Mouse (Mus musculus) right cerebral cortex, postnatal 10 days (tissue): ENCODE measurements around the gene Pth2.
"Not testable (repeated sequence)": the region's sequence is repeated elsewhere in the genome, so short reads cannot be mapped to it uniquely, and the experiment has no call there.

Source experiments
- DNase-seq, 2 experiments: peaks; one replicate each; pipeline ENCODE4 v3.0.0; 2021; ENCODE audit warnings: low spot score in 2 of 2

Pth2 gene

DNA sequence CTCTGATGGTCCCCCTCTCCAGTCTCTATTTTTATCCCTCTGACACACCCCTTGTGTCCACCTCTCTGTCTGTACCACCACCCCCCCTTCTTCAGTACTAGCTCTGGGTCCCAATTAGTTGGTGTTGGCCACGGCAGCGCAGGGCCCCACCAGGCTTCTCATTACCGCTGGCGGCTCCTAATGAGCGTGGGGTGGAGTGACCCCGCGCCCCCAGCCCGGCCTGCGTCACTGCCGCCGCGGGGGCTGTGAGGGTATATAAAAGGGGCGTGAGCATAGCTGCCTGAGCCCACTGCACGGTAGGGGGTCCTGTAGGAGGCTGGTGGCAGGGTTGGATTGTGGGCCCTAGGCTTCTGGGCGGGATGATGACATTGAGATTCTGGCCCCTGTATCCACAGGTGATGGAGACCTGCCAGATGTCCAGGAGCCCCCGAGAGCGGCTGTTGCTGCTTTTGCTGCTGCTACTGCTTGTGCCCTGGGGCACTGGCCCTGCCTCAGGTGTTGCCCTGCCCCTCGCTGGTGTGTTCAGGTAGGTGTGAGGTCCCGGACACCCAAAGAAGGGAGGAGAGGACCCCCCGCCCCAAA is at the start of gene Pth2:
Gene Pth2 (plus strand): TSS at position 100 of the 582 bp plus-strand sequence.
- peak in 1 of 2 experiments; percentile 36 for DNase-seq

DNA sequence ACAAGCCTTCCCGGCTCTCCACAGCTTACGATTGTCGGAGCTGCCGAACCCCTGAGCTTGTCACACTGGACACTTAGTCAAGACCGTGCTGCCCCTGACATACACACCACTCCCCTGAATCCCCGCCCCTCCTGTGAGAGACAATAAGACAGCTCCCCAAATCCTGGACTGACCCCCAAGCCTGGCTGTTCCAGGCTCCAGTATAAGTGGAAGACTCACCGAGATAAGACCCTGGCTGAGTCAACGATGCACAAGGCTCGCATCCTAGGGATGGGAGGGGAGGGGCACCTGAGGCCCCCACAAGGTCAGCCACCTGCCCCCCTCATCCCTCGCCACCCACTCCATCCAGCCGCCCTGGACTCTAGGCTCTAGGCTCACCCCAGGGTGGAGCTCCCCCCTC is 48.9 kb upstream of the Pth2 start:
- no peak for DNase-seq

DNA sequence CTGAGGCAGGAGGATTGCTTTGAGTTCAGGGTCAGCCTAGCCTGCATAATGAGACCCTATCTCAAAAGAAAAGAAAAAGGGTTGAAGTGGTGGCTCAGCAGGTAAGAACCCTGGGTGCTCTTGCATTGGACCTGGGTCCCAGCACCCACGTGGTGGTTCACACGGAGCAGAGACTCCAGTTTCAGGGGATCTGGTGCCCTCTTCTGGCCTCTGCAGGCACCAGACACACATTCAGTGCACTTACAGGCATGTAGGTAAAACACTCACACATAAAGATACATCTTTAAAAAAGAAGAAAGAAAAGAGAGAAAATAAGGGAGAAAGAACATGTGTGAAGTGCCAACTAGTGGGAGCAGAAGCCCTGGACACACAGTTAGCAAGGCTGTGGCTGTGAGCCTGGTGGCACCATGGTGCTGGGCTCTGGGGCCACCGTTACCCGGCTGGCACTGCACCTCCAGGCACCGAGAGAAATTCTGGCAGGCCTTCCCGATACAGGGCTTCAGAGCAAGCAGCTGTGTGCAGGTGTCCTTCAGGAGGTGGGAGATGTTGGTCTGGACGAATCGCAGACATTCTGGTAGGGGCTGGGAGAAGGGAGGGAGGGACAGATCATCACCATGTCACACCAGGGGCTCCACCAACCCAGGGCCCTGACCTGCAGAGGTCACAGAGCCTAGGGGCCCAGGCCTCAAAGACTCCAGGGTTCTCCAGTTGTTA is 47.2 kb upstream of the Pth2 start:
- DNase-seq, result no peak

DNA sequence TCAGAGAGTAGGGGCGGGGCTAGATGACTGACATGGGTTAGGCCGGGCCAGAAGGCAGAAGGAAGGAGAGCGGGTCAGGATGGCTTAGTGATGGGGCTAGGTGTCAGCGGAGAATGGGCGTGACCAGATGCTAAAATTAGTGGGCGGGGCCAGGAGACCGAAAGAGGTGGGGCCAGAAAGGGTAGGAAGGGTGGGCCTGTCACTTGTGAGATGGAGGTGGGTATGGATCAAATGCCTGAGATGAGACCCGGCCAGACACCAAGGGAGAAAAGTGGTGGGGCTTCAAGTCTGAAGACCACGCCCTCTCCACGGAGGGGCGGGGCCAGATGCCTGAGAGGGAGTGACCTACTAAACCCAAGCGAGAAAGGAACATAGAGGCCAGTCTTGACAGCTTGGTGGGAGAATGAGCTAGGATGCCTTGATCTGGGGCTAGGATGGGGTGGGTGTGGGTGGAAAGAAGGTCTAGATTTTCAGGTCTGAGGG is 46.2 kb upstream of the Pth2 start:
- DNase-seq, result no peak

DNA sequence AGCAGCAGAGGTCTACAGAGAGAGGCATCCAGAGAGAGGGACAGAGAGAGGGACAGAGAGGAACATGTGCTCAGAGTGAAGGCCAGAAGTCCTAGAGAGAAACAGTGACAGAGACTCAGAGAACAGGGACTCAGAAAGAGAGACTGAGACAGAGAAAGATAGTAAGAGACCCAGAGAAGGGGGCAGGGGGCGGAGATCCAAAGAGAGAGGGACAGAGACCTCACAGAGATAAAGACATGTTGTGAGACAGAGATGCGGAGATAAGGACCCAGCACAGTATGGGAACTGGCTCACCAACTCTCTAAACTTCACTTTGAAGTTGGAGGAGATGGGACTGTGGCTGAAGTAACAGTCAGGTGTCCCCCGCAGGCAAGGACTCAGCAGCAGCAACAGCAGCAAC is 45.4 kb upstream of the Pth2 start:
- no peak for DNase-seq

DNA sequence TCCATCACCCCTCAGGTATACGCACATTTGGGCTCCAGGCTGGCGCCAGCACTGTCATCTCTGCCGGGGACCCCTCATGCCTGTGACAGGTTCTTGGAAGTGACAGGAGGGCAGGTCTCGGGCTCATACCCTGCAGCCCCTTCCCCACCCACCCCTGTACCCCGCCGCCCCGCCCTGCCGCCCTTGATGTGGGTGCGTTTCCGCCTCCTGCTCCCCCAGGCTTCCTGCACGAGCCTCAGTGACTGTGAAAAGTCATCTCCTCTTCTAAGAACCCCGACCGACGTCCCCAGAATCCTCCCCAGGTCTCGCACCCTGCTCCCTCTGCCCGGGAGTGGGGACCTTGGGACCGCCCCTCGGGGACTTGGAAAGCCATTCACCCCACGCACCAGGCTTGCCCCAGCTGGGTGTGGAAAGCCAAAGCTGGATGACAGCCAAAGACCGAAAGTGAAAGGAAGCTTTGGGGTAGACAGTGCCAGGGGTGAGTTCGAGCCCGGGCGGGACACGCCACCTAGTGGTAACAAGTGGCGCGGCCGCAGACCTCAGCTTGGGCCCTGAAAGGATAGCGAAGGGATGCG is 44.7 kb upstream of the Pth2 start, which contains the start of the genes Gm45713 and Flt3l:
Gene Gm45713 (minus strand): TSS at position 239 of the 575 bp plus-strand sequence.
Gene Flt3l (minus strand): TSS at position 440 of the 575 bp plus-strand sequence.
- peak; percentile 88 to 90 for DNase-seq

DNA sequence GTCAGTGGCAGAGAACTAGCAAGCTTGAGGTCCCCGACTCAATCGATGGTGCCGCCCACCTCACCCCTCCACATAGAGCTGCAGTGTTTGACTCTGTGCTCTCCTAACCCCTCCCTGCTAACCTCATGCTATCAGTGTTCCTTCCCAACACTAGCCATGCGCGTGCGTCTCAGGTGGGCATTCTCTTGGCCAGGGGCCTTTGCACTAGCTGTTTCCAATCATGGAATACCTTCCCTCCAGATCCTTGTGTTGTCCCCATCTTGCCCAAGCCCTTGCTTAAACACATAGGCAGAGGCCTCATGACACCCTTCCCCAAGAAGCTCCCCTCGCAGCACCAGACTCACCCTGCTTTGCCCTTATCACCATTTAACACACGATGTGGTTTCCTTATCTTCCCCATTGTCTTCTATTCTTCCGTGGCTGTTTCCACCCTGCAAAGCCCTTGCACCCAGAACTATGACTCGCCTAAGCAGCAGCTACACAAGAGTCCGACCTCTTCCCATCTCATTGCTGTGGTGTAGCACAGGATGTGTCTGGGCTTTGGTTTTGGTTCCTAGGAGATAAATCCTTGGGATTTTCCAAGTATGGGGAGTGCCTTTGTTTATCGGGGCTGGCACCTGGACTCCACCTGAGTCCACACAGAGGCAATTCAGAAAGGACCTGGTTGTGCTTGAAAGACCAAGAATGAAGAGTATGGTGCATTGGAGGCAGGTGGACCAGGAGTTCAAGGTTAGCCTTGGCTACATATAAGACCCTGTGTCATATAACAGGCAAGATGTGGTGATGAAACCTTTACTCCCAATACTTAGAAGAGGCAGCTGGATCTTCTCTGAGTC is 43.4 kb upstream of the Pth2 start:
- DNase-seq, result no peak

DNA sequence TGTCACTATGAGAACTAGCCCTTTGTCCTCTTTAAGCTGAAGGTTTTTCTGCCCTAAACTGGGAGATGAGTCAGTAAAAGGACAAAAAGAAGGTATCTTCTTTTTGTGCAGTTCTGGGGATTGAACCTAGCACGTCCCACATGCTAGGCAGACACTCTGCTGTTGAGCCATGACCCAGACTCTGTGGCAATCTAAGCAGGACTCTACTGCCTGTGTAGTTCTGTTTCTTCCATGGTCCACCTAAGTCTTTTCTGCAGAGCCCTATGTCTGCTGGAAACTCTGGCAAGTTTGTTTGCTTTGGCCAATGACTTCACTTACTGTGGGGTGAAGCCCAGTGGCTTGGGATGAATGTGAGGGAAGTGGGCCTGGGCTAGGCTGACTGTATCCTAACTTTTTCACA is 42.4 kb upstream of the Pth2 start:
- DNase-seq, result no peak

DNA sequence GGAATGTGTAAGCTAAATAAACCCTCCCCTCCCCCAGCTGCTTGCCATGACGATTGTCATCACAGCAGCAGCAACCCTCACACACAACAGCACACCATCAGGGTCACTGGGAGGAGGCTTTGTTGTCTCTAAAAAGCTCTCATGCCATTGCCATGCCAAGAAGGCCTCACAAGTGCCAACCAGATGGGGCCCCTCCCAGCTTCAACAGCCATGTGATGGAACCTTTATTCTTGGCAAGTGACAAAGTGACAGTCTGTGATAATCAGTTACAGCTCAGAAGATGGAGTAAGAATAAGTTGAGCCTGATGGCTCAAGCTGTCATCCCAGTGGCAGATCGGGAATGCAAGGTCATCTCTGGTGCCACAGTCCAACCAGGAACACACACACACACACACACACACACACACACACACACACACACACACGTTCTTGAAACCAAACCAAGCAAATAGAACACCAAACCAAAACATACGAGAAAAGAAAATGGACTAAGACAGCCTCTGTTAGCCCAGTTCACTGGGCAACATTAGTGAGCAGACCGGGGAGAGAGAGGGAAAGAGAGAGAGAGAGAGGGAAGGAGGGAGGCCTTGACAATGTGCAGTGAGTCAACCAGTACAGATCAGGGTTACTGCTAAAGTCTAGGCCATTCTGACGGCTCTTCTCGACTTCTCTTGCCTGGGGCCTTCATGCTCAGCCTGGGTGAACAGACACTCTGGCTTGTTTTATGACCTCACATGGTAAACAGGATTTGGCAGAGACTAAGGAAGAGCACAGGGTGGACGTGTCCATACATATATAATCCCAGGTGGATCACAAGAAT is 40.7 kb upstream of the Pth2 start:
- no peak for DNase-seq

DNA sequence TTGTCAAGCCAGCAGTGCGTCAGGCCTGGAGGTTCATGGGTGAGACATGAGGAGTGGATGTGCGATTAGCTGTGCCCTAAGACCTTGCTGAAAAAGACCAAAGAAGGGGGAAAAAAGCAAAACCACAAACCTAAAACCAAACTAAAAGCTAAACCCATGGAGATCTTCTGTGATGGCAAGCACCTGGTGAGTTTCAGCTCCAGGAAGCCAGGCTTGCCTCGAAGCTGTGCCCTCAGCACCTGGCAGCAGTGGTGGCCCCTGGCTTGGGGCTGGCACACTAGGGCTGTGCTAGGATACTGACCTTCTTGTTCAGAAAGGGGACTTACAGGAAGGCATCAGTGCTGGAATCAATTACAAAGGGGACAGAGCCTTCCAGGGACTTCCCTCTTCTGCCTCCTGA is 39.5 kb upstream of the Pth2 start:
- no peak for DNase-seq

DNA sequence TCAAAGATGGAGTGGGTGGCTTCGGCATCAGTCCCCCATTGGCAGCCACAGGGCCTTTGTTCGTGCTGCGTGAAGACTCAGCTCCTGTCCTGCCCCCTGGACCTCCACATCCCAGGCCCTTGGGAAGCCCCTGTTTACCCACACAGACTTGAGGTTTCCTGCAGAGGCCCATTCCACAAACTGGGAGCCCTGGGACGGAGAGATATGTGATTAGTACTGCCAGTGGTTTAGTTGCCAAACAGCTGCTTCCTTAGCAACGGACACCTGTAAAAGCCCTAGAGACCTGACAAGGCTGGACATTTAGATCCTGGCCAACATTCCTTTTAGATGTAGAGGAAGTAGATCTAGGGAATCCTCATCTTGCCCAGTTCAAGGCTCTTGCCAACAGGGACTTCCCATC is 38.9 kb upstream of the Pth2 start:
- no peak for DNase-seq

DNA sequence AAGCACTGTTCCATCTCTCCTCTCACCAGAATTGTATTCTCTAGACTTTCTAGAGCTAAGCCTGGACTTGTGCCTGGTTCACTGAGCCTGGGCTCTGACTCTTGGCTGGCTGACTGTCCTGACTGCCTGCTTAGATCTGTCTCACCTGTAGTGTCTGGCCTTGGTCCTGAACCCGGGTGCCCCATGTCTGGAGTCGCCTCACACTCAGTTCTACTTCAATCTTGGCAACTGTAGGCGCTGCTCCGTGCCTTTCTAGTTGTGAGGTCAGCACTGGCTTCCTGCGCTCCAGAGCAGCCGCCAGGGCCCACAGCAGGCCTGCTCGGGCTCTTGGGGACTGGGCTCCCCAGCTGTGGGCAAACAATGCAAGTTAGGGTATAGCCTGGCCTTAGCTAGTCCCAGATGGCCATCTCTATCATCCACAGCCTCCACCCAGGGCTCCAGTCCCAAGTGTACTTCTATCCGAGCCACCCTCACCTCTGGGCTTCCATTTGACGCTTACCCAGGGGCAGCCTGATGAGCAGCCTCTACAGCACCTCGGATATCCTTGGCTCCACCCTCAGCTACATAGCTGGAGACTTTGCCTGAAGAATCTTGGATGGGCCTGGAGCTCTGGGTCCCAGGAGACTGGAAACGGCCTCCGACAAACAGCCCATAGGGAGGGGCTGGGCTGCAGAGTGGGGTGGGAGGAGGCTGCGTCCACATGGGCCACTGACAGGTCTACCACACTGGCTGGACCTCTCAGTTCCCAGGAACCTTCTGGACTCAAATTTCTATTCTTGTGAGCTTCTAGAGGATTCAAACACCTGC is 36.2 kb upstream of the Pth2 start:
- no peak for DNase-seq

DNA sequence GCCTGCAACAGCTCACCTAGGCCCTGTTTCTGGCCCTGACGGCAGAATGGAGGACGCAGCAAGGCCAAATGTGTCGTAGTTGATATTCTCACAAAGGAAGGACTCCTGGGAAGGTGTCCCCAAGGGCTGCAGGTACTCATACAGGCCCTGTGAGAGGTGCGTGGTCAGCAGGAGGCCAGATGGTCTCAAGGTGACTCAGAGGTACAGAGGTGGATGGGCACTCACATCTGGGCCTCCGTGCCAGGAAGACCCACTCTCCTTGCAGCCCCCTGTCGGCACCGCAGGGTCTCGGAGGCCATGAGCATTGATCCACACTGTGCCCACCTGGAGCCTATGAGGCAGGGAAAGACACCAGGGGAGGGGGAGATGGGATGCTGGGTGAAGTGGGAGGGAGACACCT is 35.3 kb upstream of the Pth2 start:
- no peak for DNase-seq

DNA sequence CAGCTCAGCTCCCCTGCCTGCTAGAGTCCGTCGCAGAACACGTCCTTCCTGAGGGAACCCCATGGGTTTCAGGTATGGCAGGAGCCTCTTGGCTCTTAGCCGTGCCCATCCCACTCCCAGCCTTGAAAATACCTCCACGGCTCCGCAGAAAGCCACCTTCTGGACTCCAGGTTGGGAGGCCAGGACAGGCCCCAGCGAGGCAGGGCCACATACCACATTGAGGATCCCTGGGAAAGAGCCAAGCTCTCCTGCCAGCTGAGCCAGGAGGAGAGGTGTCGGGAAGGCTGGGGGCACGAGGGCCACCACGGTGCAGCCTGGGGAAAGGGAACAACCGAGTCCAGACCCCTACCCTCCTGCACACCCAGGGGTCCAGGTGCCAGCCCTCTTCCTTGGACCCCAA is 33.5 kb upstream of the Pth2 start:
- DNase-seq, result no peak

DNA sequence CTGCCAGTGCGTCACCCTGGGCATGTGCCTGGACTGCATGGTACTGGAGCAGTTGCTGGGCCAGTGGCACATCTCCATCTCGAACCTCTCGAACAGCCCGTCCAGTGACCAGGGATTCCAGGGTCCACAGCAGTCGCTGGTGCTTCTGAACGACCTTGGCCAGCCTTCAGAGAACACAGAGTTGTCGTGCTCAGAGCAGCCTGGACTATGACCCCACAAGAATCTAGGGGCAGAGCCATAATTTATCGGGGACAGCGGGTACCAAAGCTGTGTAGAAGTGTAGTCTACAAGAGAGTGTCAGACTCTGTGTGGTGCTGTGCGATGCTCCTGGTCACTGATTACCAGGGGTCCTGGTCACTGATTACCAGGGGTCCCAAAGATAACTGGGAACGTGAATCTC is 32.9 kb upstream of the Pth2 start:
- DNase-seq, result no peak

DNA sequence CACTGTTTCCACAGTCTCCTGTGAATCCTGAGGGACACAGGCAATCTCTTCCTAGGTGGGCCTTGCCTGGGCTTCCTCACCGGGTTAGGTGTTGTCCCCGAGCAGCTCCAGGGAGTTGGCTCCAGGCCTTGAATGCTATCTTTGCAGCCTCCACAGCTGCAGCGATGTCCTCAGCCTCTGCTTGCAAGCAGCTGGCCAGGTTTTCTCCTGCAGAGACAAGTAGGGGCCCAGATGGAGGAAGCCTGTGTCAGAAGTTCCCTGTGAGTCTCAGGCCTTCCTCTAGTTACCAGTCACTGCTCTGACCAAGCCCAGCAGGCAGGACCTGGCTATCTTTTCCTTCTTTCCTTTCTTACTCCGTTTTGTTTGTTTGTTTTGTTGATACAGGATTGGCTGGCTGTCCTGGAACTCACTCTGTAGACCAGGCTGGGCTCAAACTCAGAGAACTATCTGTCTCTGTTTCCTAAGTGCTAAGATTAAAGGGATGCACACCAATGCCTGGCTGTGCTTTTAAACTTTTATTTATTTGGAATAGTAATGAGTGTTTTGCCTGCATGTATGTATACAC is 32.2 kb upstream of the Pth2 start:
- DNase-seq, result no peak

DNA sequence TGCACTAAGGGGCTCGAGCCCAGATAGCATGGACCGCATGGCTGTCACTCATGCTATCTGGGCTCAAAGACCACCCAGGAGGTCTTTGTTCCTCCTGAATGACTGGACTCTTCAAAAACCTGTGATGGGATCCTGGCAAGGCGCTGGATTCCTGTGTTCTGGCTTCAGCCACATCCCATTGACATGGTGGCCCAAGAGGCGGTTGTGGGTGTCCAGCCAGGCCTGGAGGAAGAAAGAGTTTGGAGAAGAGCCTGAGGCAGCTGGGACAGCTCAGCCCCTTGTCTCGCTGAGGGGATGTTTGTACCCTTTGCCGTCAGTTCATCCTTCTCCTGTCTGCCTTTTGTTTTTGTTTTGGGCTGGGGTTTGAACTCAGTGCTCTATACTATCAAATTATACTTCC is 31.2 kb upstream of the Pth2 start:
- no peak for DNase-seq

DNA sequence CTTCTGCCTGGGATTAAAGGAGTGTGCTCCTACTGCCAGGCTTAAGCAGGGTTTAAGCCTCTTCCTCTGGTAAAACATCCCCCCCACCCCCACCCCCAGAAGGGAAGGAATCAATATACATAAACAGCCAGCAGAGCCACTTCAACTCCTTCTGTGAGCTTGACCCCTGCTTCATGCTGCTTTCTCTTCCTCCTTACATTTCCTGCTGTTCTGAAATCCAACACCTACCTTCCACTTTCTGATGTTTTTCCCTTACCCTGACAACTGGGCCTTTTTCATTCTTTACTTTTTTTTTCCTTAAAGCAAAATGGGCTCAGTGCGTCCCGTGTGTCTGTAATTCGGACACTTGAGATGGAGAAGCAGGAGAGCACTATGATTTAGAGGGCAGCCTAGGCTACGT is 30.5 kb upstream of the Pth2 start:
- DNase-seq, result no peak

DNA sequence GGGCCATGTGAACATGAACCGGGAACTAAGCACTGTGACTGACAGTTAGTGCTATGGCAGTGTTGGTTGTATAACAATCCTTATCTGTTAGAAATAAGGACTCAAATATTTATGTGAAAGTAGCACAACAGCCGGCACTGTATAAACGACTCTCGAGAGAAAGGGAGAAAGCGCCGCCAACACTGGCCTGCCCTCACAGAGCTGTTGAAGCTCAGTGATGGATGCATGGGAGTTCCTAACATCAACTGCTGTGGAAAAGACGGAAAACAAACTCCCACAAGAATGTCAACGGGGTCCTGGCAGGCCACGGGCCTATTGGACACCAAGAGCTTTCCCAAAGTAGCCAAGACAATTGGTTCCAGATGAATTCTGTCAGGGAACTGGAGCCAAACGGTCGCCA is 29.5 kb upstream of the Pth2 start:
- DNase-seq, result no peak

DNA sequence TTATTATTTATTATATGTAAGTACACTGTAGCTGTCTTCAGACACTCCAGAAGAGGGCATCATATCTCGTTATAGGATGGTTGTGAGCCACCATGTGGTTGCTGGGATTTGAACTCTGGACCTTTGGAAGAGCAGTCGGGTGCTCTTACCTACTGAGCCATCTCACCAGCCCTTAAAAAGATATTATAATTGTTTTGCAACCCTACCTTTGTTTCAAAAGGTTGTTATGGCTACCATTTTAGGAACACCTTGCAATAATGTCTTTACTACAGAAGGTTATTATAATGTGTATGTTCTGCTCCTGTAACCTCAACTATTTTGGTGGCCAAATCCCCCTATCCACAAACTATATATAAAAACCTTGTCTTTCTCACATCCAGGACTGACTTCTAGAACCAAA is 27.7 kb upstream of the Pth2 start:
- DNase-seq, result not testable (repeated sequence)
